Mouse (Mus musculus): Measurements from ENCODE around the gene Sapcd1. TPM values are rescaled to one million over a fixed set of nuclear protein-coding genes. Genes with fewer than 3 reads are reported as not detected.
"Not testable (repeated sequence)": the region's sequence is repeated elsewhere in the genome, so short reads cannot be mapped to it uniquely, and the experiment has no call there.

Gene Sapcd1
- polyA plus RNA-seq, 1 experiment from 2014 or later: 2.1 TPM

GRCm38 (mm10) chr17:34999871-35000716 lies 27.7 kb downstream of the Sapcd1 start:
- peak overlapping the region; percentile 70 for H3K4me3 ChIP-seq (ENCODE audit: low read depth, low read length)
- not testable (repeated sequence) for ATAC-seq (ENCODE audit: low read depth); H3K27ac ChIP-seq (ENCODE audit: low read depth, low read length); H3K9ac ChIP-seq (replicated peaks; ENCODE audit: low read depth, low read length); H3K27me3 ChIP-seq (ENCODE audit: control insufficient read depth, insufficient read depth, low read length); H3K36me3 ChIP-seq (ENCODE audit: control insufficient read depth, insufficient read depth, low read length); H3K9me3 ChIP-seq (ENCODE audit: control insufficient read depth, low read length)
- H3K4me1 ChIP-seq (ENCODE audit: control insufficient read depth, insufficient read depth, low read length): peaks cover 17% of the 10 kb centered on the region
- H3K4me2 ChIP-seq (ENCODE audit: low read depth, low read length): peak overlapping the region; percentile 99
- WGBS: 26% methylated on average over 29 of the region's 32 CpGs

GRCm38 (mm10) chr17:34998526-34999430 lies 29.0 kb downstream of the Sapcd1 start:
- H3K4me1 ChIP-seq (ENCODE audit: control insufficient read depth, insufficient read depth, low read length): peaks cover 17% of the 10 kb centered on the region
- 93% methylated on average over 15 of the region's 15 CpGs for WGBS
- H3K9me3 ChIP-seq (ENCODE audit: control insufficient read depth, low read length): no peaks in the 10 kb centered on the region
- no peak overlapping the region for H3K9ac ChIP-seq (replicated peaks; ENCODE audit: low read depth, low read length)
- H3K27ac ChIP-seq (ENCODE audit: low read depth, low read length): no peak overlapping the region
- no peaks in the 10 kb centered on the region for H3K36me3 ChIP-seq (ENCODE audit: control insufficient read depth, insufficient read depth, low read length)
- H3K4me3 ChIP-seq (ENCODE audit: low read depth, low read length): no peak overlapping the region
- ATAC-seq (ENCODE audit: low read depth): no peak
- H3K4me2 ChIP-seq (ENCODE audit: low read depth, low read length): no peak overlapping the region
- no peaks in the 10 kb centered on the region for H3K27me3 ChIP-seq (ENCODE audit: control insufficient read depth, insufficient read depth, low read length)

DNA sequence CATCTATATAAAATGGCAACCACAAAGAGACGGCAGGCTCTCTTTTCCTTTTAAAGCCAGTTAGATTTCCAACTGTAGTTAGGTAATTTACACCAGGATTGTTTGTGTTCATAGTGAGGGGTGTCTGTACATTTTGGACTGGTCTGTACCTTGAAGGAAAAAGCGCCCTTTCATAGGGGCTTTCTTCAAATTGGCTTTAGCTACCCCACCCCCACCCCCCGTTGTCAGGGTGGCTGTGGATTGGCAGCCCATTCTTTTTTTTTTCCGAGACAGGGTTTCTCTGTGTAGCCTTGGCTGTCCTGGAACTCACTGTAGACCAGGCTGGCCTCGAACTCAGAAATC lies 30.7 kb downstream of the Sapcd1 start:
- no peak overlapping the region for H3K27ac ChIP-seq (ENCODE audit: low read depth, low read length)
- ATAC-seq (ENCODE audit: low read depth): no peak
- H3K9me3 ChIP-seq (ENCODE audit: control insufficient read depth, low read length): no peaks in the 10 kb centered on the region
- no peaks in the 10 kb centered on the region for H3K27me3 ChIP-seq (ENCODE audit: control insufficient read depth, insufficient read depth, low read length)
- H3K4me2 ChIP-seq (ENCODE audit: low read depth, low read length): no peak overlapping the region
- no peaks in the 10 kb centered on the region for H3K36me3 ChIP-seq (ENCODE audit: control insufficient read depth, insufficient read depth, low read length)
- WGBS: 84% methylated on average over 5 of the region's 5 CpGs
- no peak overlapping the region for H3K9ac ChIP-seq (replicated peaks; ENCODE audit: low read depth, low read length)
- H3K4me3 ChIP-seq (ENCODE audit: low read depth, low read length): no peak overlapping the region
- peaks cover 4% of the 10 kb centered on the region for H3K4me1 ChIP-seq (ENCODE audit: control insufficient read depth, insufficient read depth, low read length)

GRCm38 (mm10) chr17:34996411-34997141 lies 31.2 kb downstream of the Sapcd1 start:
- Histone ChIP-seq H3K4me2 (ENCODE audit: low read depth, low read length) (no peak overlapping the region), H3K9me3 (ENCODE audit: control insufficient read depth, low read length) (no peaks in the 10 kb centered on the region), H3K9ac (replicated peaks; ENCODE audit: low read depth, low read length) (no peak overlapping the region), H3K4me3 (ENCODE audit: low read depth, low read length) (no peak overlapping the region), H3K27me3 (ENCODE audit: control insufficient read depth, insufficient read depth, low read length) (no peaks in the 10 kb centered on the region), H3K27ac (ENCODE audit: low read depth, low read length) (no peak overlapping the region), H3K36me3 (ENCODE audit: control insufficient read depth, insufficient read depth, low read length) (no peaks in the 10 kb centered on the region), H3K4me1 (ENCODE audit: control insufficient read depth, insufficient read depth, low read length) (no peaks in the 10 kb centered on the region; the same call in 1 of the 2 replicates)
- ATAC-seq (ENCODE audit: low read depth): no peak
- WGBS: 86% methylated on average over 12 of the region's 14 CpGs

DNA sequence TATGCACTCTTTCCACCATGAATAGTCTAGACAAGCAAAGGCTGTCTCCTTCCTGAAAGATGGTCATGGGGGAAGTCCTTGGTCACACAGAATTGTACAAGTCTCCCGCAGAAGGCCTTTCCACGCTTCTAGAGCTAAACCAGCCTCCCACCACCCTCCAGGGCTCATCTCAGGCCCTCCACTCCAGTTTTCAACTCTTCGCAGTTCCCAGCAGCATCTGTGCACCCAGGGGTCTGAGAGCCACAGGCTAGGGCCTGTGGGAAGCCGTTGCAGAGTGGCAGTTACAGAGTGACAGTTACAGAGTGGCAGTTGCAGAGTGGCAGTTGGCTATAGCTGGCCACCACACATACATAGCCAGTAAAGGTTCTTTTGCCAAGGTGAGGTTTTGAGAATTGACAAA lies 31.9 kb downstream of the Sapcd1 start:
- H3K27me3 ChIP-seq (ENCODE audit: control insufficient read depth, insufficient read depth, low read length); H3K9me3 ChIP-seq (ENCODE audit: control insufficient read depth, low read length); H3K9ac ChIP-seq (replicated peaks; ENCODE audit: low read depth, low read length); H3K36me3 ChIP-seq (ENCODE audit: control insufficient read depth, insufficient read depth, low read length); H3K4me3 ChIP-seq (ENCODE audit: low read depth, low read length); H3K27ac ChIP-seq (ENCODE audit: low read depth, low read length); H3K4me1 ChIP-seq (ENCODE audit: control insufficient read depth, insufficient read depth, low read length); H3K4me2 ChIP-seq (ENCODE audit: low read depth, low read length); ATAC-seq (ENCODE audit: low read depth): not testable (repeated sequence)
- WGBS: 91% methylated on average over 4 of the region's 4 CpGs

- H3K4me1 ChIP-seq (ENCODE audit: control insufficient read depth, insufficient read depth, low read length); H3K4me2 ChIP-seq (ENCODE audit: low read depth, low read length); H3K27ac ChIP-seq (ENCODE audit: low read depth, low read length); H3K27me3 ChIP-seq (ENCODE audit: control insufficient read depth, insufficient read depth, low read length); H3K9ac ChIP-seq (replicated peaks; ENCODE audit: low read depth, low read length); H3K36me3 ChIP-seq (ENCODE audit: control insufficient read depth, insufficient read depth, low read length); H3K9me3 ChIP-seq (ENCODE audit: control insufficient read depth, low read length); H3K4me3 ChIP-seq (ENCODE audit: low read depth, low read length); ATAC-seq (ENCODE audit: low read depth): not testable (repeated sequence)
- 95% methylated on average over 4 of the region's 4 CpGs for WGBS
Measured at GRCm38 (mm10) chr17:34995192-34995591, 32.6 kb downstream of the Sapcd1 start.

GRCm38 (mm10) chr17:34994751-34995150 lies 33.1 kb downstream of the Sapcd1 start:
- no peak overlapping the region for H3K4me3 ChIP-seq (ENCODE audit: low read depth, low read length)
- H3K27me3 ChIP-seq (ENCODE audit: control insufficient read depth, insufficient read depth, low read length): no peaks in the 10 kb centered on the region
- ATAC-seq (ENCODE audit: low read depth): no peak
- H3K9me3 ChIP-seq (ENCODE audit: control insufficient read depth, low read length): no peaks in the 10 kb centered on the region
- H3K27ac ChIP-seq (ENCODE audit: low read depth, low read length): no peak overlapping the region
- H3K9ac ChIP-seq (replicated peaks; ENCODE audit: low read depth, low read length): no peak overlapping the region
- no peaks in the 10 kb centered on the region for H3K4me1 ChIP-seq (ENCODE audit: control insufficient read depth, insufficient read depth, low read length)
- H3K4me2 ChIP-seq (ENCODE audit: low read depth, low read length): no peak overlapping the region
- H3K36me3 ChIP-seq (ENCODE audit: control insufficient read depth, insufficient read depth, low read length): no peaks in the 10 kb centered on the region

- H3K27me3 ChIP-seq (ENCODE audit: control insufficient read depth, insufficient read depth, low read length): no peaks in the 10 kb centered on the region
- peaks cover 8% of the 10 kb centered on the region for H3K36me3 ChIP-seq (ENCODE audit: control insufficient read depth, insufficient read depth, low read length)
- no peak for ATAC-seq (ENCODE audit: low read depth)
- no peak overlapping the region for H3K9ac ChIP-seq (replicated peaks; ENCODE audit: low read depth, low read length)
- H3K9me3 ChIP-seq (ENCODE audit: control insufficient read depth, low read length): no peaks in the 10 kb centered on the region
- H3K27ac ChIP-seq (ENCODE audit: low read depth, low read length): no peak overlapping the region
- WGBS: 80% methylated on average over 2 of the region's 2 CpGs
- peaks cover 13% of the 10 kb centered on the region; the same call in 1 of the 2 replicates for H3K4me1 ChIP-seq (ENCODE audit: control insufficient read depth, insufficient read depth, low read length)
- H3K4me2 ChIP-seq (ENCODE audit: low read depth, low read length): no peak overlapping the region
- H3K4me3 ChIP-seq (ENCODE audit: low read depth, low read length): no peak overlapping the region
Measured at GRCm38 (mm10) chr17:34984218-34984617, 43.6 kb downstream of the Sapcd1 start.

Measured in neural tube, embryonic 14.5 days (tissue).